Comparison of ENCODE assay signal across 11 mouse cellular contexts in genomic region chr7:143108200-143108599, GRCm38 (mm10). TPM values are rescaled to one million over a fixed set of nuclear protein-coding genes. Genes with fewer than 3 reads are reported as not detected.
DNase-seq lines count a peak whose midpoint lies in the region; ATAC-seq lines count a peak whose summit lies in the region.
"Had no signal": no experiment of that assay in that cellular context is flagged by ENCODE, and none has a peak within 500 bp of the region (broad histone marks: within the 10 kb centered on the region; RNA-seq: fewer than 3 reads in every experiment).

No protein-coding gene starts in this region.

- peak; percentile 61 for DNase-seq in adrenal gland, postnatal 14 days
- DNase-seq in adrenal gland, adult 18-20 months (ENCODE audit: low spot score in 2 of 2), result no peak
- DNase-seq in heart, postnatal 14 days, result peak; percentile 67 to 74
- peak; percentile 74 to 82 for DNase-seq in kidney, postnatal 36 days
- no peak for DNase-seq in neural tube, embryonic 10.5 days (ENCODE audit: extremely low spot score, low spot score)
- no peak for DNase-seq in embryo, embryonic 11 days

- ATAC-seq in frontal cortex, adult (ENCODE audit: low TSS enrichment), result no peak
- ATAC-seq: forebrain, embryonic 13.5 days had no signal

- peak overlapping the region; percentile 55 for H3K4me3 ChIP-seq in brown adipose tissue, adult 24 weeks (ENCODE audit: insufficient read depth, low read depth, low read length)
- H3K4me3 ChIP-seq: forebrain, embryonic 13.5 days had no signal

- peaks cover 17% of the 10 kb centered on the region for H3K4me1 ChIP-seq in brown adipose tissue, adult 24 weeks (ENCODE audit: control insufficient read depth, insufficient read depth, insufficient read length, low read length)

- H3K27ac ChIP-seq in brown adipose tissue, adult 24 weeks (replicated peaks; ENCODE audit: low read depth, low read length), result no peak overlapping the region
- H3K27ac ChIP-seq: forebrain, embryonic 13.5 days; macrophage had no signal

- intact Hi-C loops in heart, postnatal 14 days (cut with DNase I), result no loop called here

RNA-seq across cellular contexts. Expression of gene Kcnq1, which starts 2.0 kb away (rescaled TPM):
- total RNA-seq in adrenal gland, postnatal 14 days (2021), result 4.4 and 6.1 TPM in 2 replicates
- 1 to 10 TPM; 3.2 to 6.0 TPM for total RNA-seq in adrenal gland, adult 18-20 months (2021)
- 0.36 and 1.0 TPM in 2 replicates for polyA plus RNA-seq in brown adipose tissue, adult 24 weeks (2012; ENCODE audit: insufficient read depth, insufficient read length, missing spikeins)
- 10 to 100 TPM; 32.1 to 32.5 TPM for total RNA-seq in heart, postnatal 14 days (2021)
- total RNA-seq: neutrophil, adult 5-6 weeks had no signal

RNA-seq across cellular contexts. Expression of gene Trpm5, which starts 13.8 kb away (rescaled TPM):
- total RNA-seq in adrenal gland, postnatal 14 days (2021), result 0.59 and 0.68 TPM in 2 replicates
- under 1 TPM; 0.30 to 0.38 TPM for total RNA-seq in adrenal gland, adult 18-20 months (2021)
- not detected in 2 replicates for polyA plus RNA-seq in brown adipose tissue, adult 24 weeks (2012; ENCODE audit: insufficient read depth, insufficient read length, missing spikeins)
- under 1 TPM; 0.12 TPM for total RNA-seq in heart, postnatal 14 days (2021)
- total RNA-seq: neutrophil, adult 5-6 weeks had no signal
- polyA plus RNA-seq: macrophage had no signal

RNA-seq across cellular contexts. Expression of gene Tssc4, which starts 39.2 kb away (rescaled TPM):
- total RNA-seq in adrenal gland, postnatal 14 days (2021), result 32.2 and 33.3 TPM in 2 replicates
- 10 to 100 TPM; 24.0 to 26.3 TPM for total RNA-seq in adrenal gland, adult 18-20 months (2021)
- 6.7 and 13.2 TPM in 2 replicates for polyA plus RNA-seq in brown adipose tissue, adult 24 weeks (2012; ENCODE audit: insufficient read depth, insufficient read length, missing spikeins)
- 10 to 100 TPM; 19.0 to 20.7 TPM for total RNA-seq in heart, postnatal 14 days (2021)

RNA-seq across cellular contexts. Expression of gene Cd81, which starts 55.7 kb away (rescaled TPM):
- total RNA-seq in adrenal gland, postnatal 14 days (2021), result 536 and 561 TPM in 2 replicates
- 100 to 1,000 TPM; 609 to 688 TPM for total RNA-seq in adrenal gland, adult 18-20 months (2021)
- 289 and 375 TPM in 2 replicates for polyA plus RNA-seq in brown adipose tissue, adult 24 weeks (2012; ENCODE audit: insufficient read depth, insufficient read length, missing spikeins)
- 100 to 1,000 TPM; 505 to 506 TPM for total RNA-seq in heart, postnatal 14 days (2021)

Comparison
In these comparisons a context has a peak if more than half of its experiments do, and no peak if none do; other contexts are left out.
1. DNase-seq: peak in adrenal gland, postnatal 14 days (single experiment), heart, postnatal 14 days (2 of 2) and kidney, postnatal 36 days (2 of 2); none in adrenal gland, adult 18-20 months (0 of 2), neural tube, embryonic 10.5 days (single experiment) and embryo, embryonic 11 days (single experiment).